Mouse (Mus musculus) left cerebral cortex, postnatal 36 days (tissue): ENCODE results near the gene Sec11a. TPM values are rescaled to one million over a fixed set of nuclear protein-coding genes. Genes with fewer than 3 reads are reported as not detected.

Experiments used
- DNase-seq, 2 experiments: peaks; one replicate each; pipeline ENCODE4 v3.0.0; 2021 to 2022; ENCODE audit warnings: low spot score in 2 of 2, mixed read lengths in 1 of 2
- intact Hi-C: fragments of 180-260 bp; cut with DNase I; formaldehyde crosslinking; loops from one replicate; pipeline ENCODE4 v1.15.1; 2025
- total RNA-seq, 2 experiments: library from RNA; stranded (reverse); gene quantifications; 2 replicates each; pipeline ENCODE4 v1.2.3; 2021

Gene Sec11a
- total RNA-seq, 2 experiments from 2014 or later = 42.8 to 48.1 TPM

DNA sequence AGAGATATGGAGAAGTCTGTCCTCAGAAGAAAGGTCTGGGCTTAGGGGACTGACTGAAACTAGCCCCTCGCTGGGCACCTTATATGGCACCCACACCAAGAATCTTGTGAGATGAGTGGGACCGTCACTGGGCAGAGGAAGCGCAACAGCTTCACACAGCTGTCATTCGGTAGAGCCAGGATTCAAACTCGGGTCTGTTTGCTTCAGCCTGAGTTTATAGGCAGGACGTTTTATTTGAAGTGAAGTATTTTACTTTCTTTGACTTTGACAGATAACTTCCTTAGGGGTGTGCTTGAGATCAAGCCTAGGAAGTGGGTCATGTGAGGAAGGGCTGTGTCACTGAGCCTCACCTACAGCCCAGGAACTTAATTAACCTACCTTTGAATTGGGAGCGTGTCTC is 82.1 kb downstream of the Sec11a start:
- no peak for DNase-seq
- intact Hi-C loops = no loop called here

GRCm38 (mm10) chr7:80864831-80865230 is 82.7 kb downstream of the Sec11a start:
- intact Hi-C loops = no loop called here
- no peak for DNase-seq

GRCm38 (mm10) chr7:80864151-80864550 is 83.4 kb downstream of the Sec11a start:
- DNase-seq = no peak
- intact Hi-C loops = no loop called here

DNA sequence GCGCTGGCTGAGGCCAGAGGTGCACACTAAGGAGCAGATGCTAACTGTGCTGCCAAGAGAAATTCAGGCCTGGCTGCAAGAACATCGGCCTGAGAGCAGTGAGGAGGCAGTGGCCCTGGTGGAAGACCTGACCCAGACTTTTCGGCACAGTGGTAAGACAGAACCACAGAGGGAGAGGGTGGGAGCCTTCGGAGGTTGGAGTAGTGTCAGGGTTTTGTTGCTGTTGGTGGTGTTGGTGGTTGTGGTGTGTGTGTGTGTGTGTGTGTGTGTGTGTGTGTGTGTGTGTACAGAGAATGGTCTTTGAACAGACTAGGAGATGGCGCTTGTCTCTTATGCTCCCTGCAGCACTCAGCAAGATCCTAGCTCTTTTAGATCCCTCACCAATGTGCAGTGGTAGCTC is 84.1 kb downstream of the Sec11a start:
- intact Hi-C loops = no loop called here
- no peak for DNase-seq

GRCm38 (mm10) chr7:80862475-80862874 is 85.1 kb downstream of the Sec11a start:
- no peak for DNase-seq
- intact Hi-C loops = no loop called here

- intact Hi-C loops = no loop called here
- peak; percentile 89 to 90 for DNase-seq
Measured at GRCm38 (mm10) chr7:80860729-80861274, 86.8 kb downstream of the Sec11a start, which contains the start of gene Zscan2. Gene Zscan2 (plus strand): TSS chr7:80860920.

GRCm38 (mm10) chr7:80860227-80860626 is 87.4 kb downstream of the Sec11a start:
- intact Hi-C loops = no loop called here

DNA sequence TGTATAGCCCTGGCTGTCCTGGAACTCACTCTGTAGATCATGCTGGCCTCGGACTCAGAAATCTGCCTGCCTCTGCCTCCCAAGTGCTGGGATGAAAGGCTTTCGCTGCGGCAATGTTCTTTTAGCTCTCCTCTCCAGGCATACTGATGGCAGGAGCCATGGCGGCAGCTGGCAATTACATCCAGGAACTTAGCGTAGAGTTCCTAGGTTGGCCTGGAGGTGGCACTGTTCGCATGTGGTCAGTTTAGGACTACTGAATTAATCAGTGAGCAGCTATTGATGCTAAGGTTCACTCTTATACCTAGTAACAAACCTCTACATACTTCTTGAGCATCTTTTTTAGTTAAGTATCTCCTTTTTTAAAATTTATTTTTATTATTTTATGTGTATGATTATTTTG is 90.4 kb downstream of the Sec11a start:
- intact Hi-C loops = loop anchor here (1.0 kb wide), 1 partner anchor 298 kb away; no protein-coding TSS in a partner anchor

More at GRCm38 (mm10) chr7:80860227-80860626, 87.4 kb downstream of the Sec11a start:
- no peak for DNase-seq

GRCm38 (mm10) chr7:80855316-80855715 is 92.3 kb downstream of the Sec11a start:
- DNase-seq = no peak
- intact Hi-C loops = no loop called here

More for the DNA sequence above, 90.4 kb downstream of the Sec11a start:
- peak; percentile 67 to 72 for DNase-seq

Other genes starting within 250 kb of the Sec11a start
- 10 to 100 TPM; 18.5 to 26.9 TPM for gene Iqgap1, start 121.8 kb downstream of the Sec11a start, total RNA-seq
- gene Zscan2, start 86.9 kb downstream of the Sec11a start, total RNA-seq = 10 to 100 TPM; 13.4 to 15.2 TPM
- gene Wdr73, start 46.5 kb downstream of the Sec11a start, total RNA-seq = 10 to 100 TPM; 22.9 to 25.8 TPM
- 1 to 10 TPM; 3.3 to 7.1 TPM for gene Nmb, start 42.7 kb downstream of the Sec11a start, total RNA-seq
- gene Zfp592, start 45.9 kb upstream of the Sec11a start, total RNA-seq = 10 to 100 TPM; 21.3 to 22.4 TPM
- under 1 TPM; 0.22 to 0.68 TPM for gene Alpk3, start 109.8 kb upstream of the Sec11a start, total RNA-seq
- under 1 TPM; 0.27 to 0.30 TPM for gene Slc28a1, start 167.0 kb upstream of the Sec11a start, total RNA-seq